Mouse (Mus musculus) layer of hippocampus, adult 8-10 months (tissue): ENCODE data around the gene Slc6a14. TPM values are rescaled to one million over a fixed set of nuclear protein-coding genes. Genes with fewer than 3 reads are reported as not detected.

Experiments used
- DNase-seq, 2 experiments: peaks; one replicate each; pipeline ENCODE4 v3.0.0; 2022; ENCODE audit warnings: low spot score in 2 of 2
- total RNA-seq, 4 experiments: library from RNA; stranded (reverse); gene quantifications; 2 replicates each; pipeline ENCODE4 v1.2.4; 2022

Slc6a14 gene
- under 1 TPM in 1 of 4 experiments, not detected in 3; 0.12 TPM for total RNA-seq

GRCm38 (mm10) chrX:21714829-21715228 lies at the start of gene Slc6a14:
TSS of gene Slc6a14 (plus strand) at chrX:21714896.
- no peak for DNase-seq

DNA sequence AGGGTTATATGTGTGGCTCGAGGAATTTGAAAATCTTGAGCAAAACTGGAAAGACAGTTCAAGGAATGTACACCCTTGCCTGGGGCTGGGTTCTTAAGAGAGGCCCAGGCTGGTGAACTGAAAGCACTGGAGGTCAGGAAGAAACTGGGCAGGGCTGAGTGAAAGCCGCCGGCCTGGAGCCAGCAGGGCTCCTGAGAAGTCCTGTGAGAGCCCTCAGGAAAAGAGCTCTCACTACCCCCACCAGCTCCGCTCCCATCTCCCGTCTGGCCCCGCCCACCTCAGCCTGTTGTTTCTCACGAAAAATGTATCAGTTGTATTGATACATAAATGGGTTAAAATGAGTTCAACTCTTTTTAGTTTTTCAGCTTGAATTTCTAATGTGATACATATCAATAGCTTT lies 43.8 kb upstream of the Slc6a14 start:
- DNase-seq: no peak

- no peak for DNase-seq
Observed at GRCm38 (mm10) chrX:21695220-21695619, 19.5 kb upstream of the Slc6a14 start.

- no peak for DNase-seq
Observed at GRCm38 (mm10) chrX:21695687-21696086, 19.0 kb upstream of the Slc6a14 start.

DNA sequence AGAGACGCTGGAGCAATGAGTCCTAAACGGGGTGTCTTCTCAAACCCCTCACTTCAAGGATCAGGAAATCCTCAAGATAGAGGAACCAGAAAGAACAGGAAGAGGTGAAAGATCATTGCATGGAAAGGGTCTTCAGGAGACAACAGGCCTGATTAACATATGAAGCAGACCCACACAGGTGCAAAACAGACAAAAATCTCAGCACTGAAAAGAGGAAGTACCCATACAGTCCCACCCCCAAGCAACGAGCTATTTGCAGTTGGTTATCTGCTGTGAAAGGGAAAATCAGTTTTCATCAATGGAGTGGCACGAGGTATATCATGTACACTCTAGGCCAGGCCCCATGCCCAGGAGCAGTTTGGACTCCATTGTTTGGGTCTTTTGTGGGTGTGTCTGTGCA lies 13.1 kb upstream of the Slc6a14 start:
- no peak for DNase-seq

DNA sequence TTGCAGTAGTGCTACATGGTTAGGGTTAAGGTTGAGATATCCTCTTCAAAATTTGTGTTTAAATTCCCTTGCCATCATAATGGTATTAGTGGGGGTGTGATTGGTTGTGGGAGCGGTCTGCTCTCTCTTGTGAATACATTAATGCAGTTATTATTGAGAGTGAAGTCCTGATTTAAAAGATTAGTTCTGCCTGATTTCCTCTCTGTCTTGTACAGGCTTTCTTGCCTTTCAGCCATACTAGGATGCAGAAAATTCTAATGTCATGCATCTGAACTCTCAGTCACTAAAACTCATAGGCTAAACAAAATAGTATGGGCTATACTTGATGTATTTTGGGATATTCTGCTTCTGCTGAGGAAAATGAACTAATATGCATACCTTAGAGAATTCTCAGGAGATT lies 10.2 kb upstream of the Slc6a14 start:
- DNase-seq: no peak

DNA sequence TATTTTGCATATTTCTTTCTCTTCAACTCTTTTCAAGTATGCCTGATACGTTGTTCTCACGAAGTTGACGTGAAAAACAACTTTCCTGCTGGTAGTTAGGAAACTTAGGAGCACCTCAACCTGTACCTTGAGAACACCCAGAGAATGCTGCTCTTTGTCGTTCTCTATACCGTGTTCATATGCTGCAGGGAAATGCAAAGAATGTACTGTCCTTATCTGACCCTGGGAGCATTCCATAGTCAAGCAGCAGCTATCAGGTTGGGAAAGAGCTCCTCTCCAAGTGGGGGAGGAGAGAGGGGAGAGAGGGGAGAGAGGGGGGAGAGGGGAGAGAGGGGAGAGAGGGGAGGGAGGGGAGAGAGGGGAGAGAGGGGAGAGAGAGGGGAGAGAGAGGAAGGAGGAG lies 597 bp downstream of the Slc6a14 start:
- DNase-seq: no peak

DNA sequence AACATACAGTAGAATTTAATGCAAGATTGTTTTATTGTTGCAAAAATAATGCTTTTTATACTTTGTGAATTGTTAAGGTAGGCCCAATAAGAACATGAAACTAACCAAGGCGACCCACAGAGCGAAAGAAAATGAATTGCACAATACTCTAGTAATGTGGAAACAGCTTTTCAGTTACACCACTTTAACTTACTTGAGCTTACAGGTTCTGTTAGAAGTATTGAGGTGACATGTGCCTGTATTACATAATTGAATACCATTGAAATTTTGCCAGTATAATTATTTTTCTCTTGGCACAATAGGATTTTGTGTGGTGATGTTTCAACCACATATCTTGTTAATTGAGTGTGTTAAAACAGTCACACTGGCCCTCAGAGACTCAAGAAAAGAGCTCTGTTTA lies 2.2 kb downstream of the Slc6a14 start:
- no peak for DNase-seq

GRCm38 (mm10) chrX:21744997-21745396 lies 30.3 kb downstream of the Slc6a14 start, which contains the start of gene Gm28269:
TSS of gene Gm28269 (minus strand) at chrX:21745097.
- no peak for DNase-seq

Other genes starting within 250 kb of the Slc6a14 start
- under 1 TPM; 0.45 to 0.99 (median 0.79) TPM for gene Agtr2, start 230.4 kb upstream of the Slc6a14 start, total RNA-seq
- gene Gm28269, start 30.2 kb downstream of the Slc6a14 start, total RNA-seq: not detected